Mouse (Mus musculus) bone marrow, adult 2 months (tissue): ENCODE results near the gene Pdcd2l.

ENCODE experiments used
- CTCF ChIP-seq: fragments of 200-500 bp; IDR thresholded peaks from 2 replicates; pipeline ENCODE4 v1.5.1; 2011; ENCODE audit warnings: low read length, control low read depth; ENCODE audit not compliant: control insufficient read depth, insufficient read depth
- POLR2A ChIP-seq: fragments of 200-500 bp; IDR thresholded peaks from 2 replicates; pipeline ENCODE4 v1.6.1; 2011; ENCODE audit warnings: low read depth, mild to moderate bottlenecking, control low read depth, low read length, borderline replicate concordance; ENCODE audit not compliant: control insufficient read depth

GRCm38 (mm10) chr7:34229691-34230111, 33.2 kb upstream of the Pdcd2l start:
- TF ChIP-seq POLR2A (no peak), CTCF (no peak)
